Mouse (Mus musculus) kidney, adult 10 weeks (tissue): ENCODE measurements around the gene Clec4d. TPM values are rescaled to one million over a fixed set of nuclear protein-coding genes. Genes with fewer than 3 reads are reported as not detected.

Experiments
- polyA plus RNA-seq: library from polyadenylated mRNA; stranded (reverse); fragments of 350-450 nt; fragmentation: Illumina TruSeq; extraction: RNeasy Lipid Tissue Mini Kit (QIAGEN cat#74804); gene quantifications from one replicate; pipeline ENCODE4 v1.2.3, GENCODE M21; 2014; ENCODE audit warnings: low read depth, low replicate concordance

Clec4d gene
- not detected for polyA plus RNA-seq

GRCm38 (mm10) chr6:123261555-123262161, at the start of gene Clec4d:
TSS of gene Clec4d (plus strand) at chr6:123262111.

GRCm38 (mm10) chr6:123229644-123230043, 32.3 kb upstream of the Clec4d start, which contains the start of gene Clec4n:
TSS of gene Clec4n (plus strand) at chr6:123229843.

GRCm38 (mm10) chr6:123289753-123290152, 27.8 kb downstream of the Clec4d start, which contains the start of gene Clec4e:
TSS of gene Clec4e (minus strand) at chr6:123289870.

GRCm38 (mm10) chr6:123308033-123308432, 46.1 kb downstream of the Clec4d start, which contains the start of gene Vmn2r19:
TSS of gene Vmn2r19 (plus strand) at chr6:123308333.

Other genes with a start within 250 kb of the Clec4d start
- gene Clec4b1, start 212.1 kb upstream of the Clec4d start, polyA plus RNA-seq, result 1.2 TPM
- gene Clec4a2, start 155.7 kb upstream of the Clec4d start, polyA plus RNA-seq, result 3.2 TPM
- gene Clec4b2, start 89.2 kb upstream of the Clec4d start, polyA plus RNA-seq, result not detected
- gene Clec4n, start 32.3 kb upstream of the Clec4d start, polyA plus RNA-seq, result 0.65 TPM
- gene Clec4e, start 27.8 kb downstream of the Clec4d start, polyA plus RNA-seq, result not detected
- not detected for gene Vmn2r19, start 46.2 kb downstream of the Clec4d start, polyA plus RNA-seq
- not detected for gene Vmn2r20, start 156.0 kb downstream of the Clec4d start, polyA plus RNA-seq